Mouse (Mus musculus) bone marrow macrophage, adult 2 months (primary cell): ENCODE data around the gene Pmepa1.

Source experiments
- CTCF ChIP-seq: IDR thresholded peaks from 2 replicates; pipeline ENCODE4 v1.5.1; 2012; ENCODE audit warnings: low read depth, mild to moderate bottlenecking, low read length, moderate library complexity
- POLR2A ChIP-seq: IDR thresholded peaks from 2 replicates; pipeline ENCODE4 v1.6.1; 2012; ENCODE audit warnings: mild to moderate bottlenecking, low read depth, low read length, borderline replicate concordance

DNA sequence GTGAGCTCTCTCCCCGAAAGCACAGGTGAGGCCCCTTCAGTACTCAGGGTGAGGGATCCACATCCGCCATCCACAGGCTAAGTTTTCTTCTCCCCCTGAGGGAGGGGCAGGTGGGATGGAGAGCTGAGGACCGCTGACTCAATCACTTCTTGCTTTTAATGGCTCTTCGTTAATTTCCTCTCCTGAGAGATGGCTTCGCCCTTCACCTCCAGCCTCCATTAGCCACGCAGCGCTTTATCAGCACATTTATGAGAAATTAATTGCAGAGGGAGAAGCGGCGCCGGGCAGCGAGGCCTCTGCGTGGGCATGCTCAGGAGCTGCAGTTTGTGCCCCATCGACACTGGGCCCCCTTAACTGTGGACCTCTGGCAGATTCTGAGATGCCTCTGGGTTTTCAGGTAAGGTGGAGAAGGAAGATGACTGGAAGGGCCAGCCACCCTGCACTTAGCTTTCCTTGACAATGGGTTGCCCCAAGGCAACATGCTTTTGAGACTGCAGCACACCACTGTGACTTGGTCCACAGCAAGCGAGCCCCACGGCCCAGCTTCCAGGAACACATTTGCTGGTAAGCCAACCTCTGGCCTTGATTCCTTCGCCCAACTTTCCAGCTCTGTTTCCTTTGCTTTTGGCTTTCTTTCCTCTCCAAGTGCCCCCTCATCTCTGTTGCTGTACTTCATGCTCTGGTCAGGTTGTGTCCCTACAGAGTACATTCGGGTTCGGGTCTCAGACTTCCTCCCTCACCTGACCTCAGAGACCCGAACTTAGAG, 73.2 kb downstream of the Pmepa1 start:
- no peak for TF ChIP-seq CTCF
- TF ChIP-seq POLR2A = no peak
